Mouse (Mus musculus) liver, postnatal 0 days (tissue): ENCODE measurements around the gene Ttc13. TPM values are rescaled to one million over a fixed set of nuclear protein-coding genes. Genes with fewer than 3 reads are reported as not detected.

Source experiments
- ATAC-seq: fragments of 200-750 bp; cut with Nextera tagmentation; 2 replicates; pipeline ENCODE4 v1.8.0; 2017; ENCODE audit warnings: mild to moderate bottlenecking, moderate library complexity
- DNase-seq: peaks from one replicate; pipeline ENCODE4 v3.0.0-alpha.2; 2016
- H3K27ac ChIP-seq: fragments of 300-500 bp; sonication (generic); 2 replicates; pipeline ENCODE4 v1.5.1; 2014; ENCODE audit warnings: antibody characterized with exemption, moderate library complexity, mild to moderate bottlenecking, low read depth
- H3K27me3 ChIP-seq: fragments of 300-500 bp; sonication (generic); 2 replicates; pipeline ENCODE4 v1.6.1; 2014; ENCODE audit warnings: low read length, control low read depth, mixed read lengths; ENCODE audit not compliant: insufficient read depth
- H3K36me3 ChIP-seq: fragments of 300-500 bp; sonication (generic); replicated peaks from 2 replicates; pipeline ENCODE4 v1.6.1; 2014; ENCODE audit warnings: mild to moderate bottlenecking, control low read depth, low read length, moderate library complexity, mixed read lengths; ENCODE audit not compliant: insufficient read depth
- H3K4me1 ChIP-seq: fragments of 300-500 bp; sonication (generic); 2 replicates; pipeline ENCODE4 v1.6.1; 2014; ENCODE audit warnings: antibody characterized with exemption, mild to moderate bottlenecking, control low read depth; ENCODE audit not compliant: insufficient read depth
- H3K4me2 ChIP-seq: fragments of 300-500 bp; sonication (generic); 2 replicates; pipeline ENCODE4 v1.6.1; 2014; ENCODE audit warnings: low read depth, mild to moderate bottlenecking, low read length, moderate library complexity, mixed read lengths
- H3K4me3 ChIP-seq: fragments of 300-500 bp; sonication (generic); 2 replicates; pipeline ENCODE4 v1.5.1; 2014; ENCODE audit warnings: low read depth, low read length
- H3K9ac ChIP-seq: fragments of 300-500 bp; sonication (generic); replicated peaks from 2 replicates; pipeline ENCODE4 v1.6.1; 2014; ENCODE audit warnings: mild to moderate bottlenecking, moderate library complexity
- H3K9me3 ChIP-seq: fragments of 300-500 bp; sonication (generic); 2 replicates; pipeline ENCODE4 v1.6.1; 2016; ENCODE audit warnings: mild to moderate bottlenecking, control low read depth, low read length, mixed read lengths
- CTCF ChIP-seq: sonication (generic); IDR thresholded peaks from 2 replicates; pipeline ENCODE4 v1.5.1; 2016; ENCODE audit warnings: antibody characterized with exemption, low read depth
- EP300 ChIP-seq: IDR thresholded peaks from 2 replicates; pipeline ENCODE4 v1.6.1; 2016; ENCODE audit warnings: antibody characterized with exemption, low read depth, mild to moderate bottlenecking
- WGBS: fragments of 180-500 bp; shearing (Covaris S2); extraction: QIAGEN DNeasy Blood & Tissue Kit; methylation state at CpG from one replicate; pipeline ENCODE4 v1.1.7; 2014; ENCODE audit not compliant: insufficient replicate concordance; 5-methylcytosine and 5-hydroxymethylcytosine counted together
- polyA plus RNA-seq: library from polyadenylated mRNA; unstranded; fragments of >200 nt; fragmentation: Nextera tagmentation; extraction: Ambion mirVana; gene quantifications from 2 replicates; pipeline ENCODE4 v1.2.1, GENCODE M21; 2015

The Ttc13 gene
- polyA plus RNA-seq, 1 experiment from 2014 or later: 14.0 TPM

- WGBS: 69% methylated on average over 3 of the region's 3 CpGs
- DNase-seq: no peak
These were observed 53.0 kb downstream of the Ttc13 start for GRCm38 (mm10) chr8:124668798-124669197.

GRCm38 (mm10) chr8:124664414-124664813 is 57.4 kb downstream of the Ttc13 start:
- no peak for DNase-seq
- H3K9me3 ChIP-seq: no peaks in the 10 kb centered on the region
- H3K27ac ChIP-seq: no peak overlapping the region
- no peak overlapping the region for H3K4me3 ChIP-seq
- ATAC-seq: no peak
- TF ChIP-seq CTCF (no peak), EP300 (no peak)
- H3K27me3 ChIP-seq: no peaks in the 10 kb centered on the region
- H3K4me1 ChIP-seq: peaks cover 28% of the 10 kb centered on the region
- no peak overlapping the region for H3K9ac ChIP-seq
- no peaks in the 10 kb centered on the region for H3K36me3 ChIP-seq
- 81% methylated on average over 3 of the region's 3 CpGs for WGBS
- H3K4me2 ChIP-seq: no peak overlapping the region

More at GRCm38 (mm10) chr8:124668798-124669197, 53.0 kb downstream of the Ttc13 start:
- no peak overlapping the region for H3K27ac ChIP-seq
- no peak overlapping the region for H3K9ac ChIP-seq
- no peak overlapping the region for H3K4me2 ChIP-seq
- H3K36me3 ChIP-seq: peaks cover 7% of the 10 kb centered on the region; the same call in 1 of the 2 replicates
- H3K4me1 ChIP-seq: no peaks in the 10 kb centered on the region
- no peak for TF ChIP-seq EP300
- no peak for TF ChIP-seq CTCF
- no peaks in the 10 kb centered on the region for H3K9me3 ChIP-seq
- ATAC-seq: no peak
- no peak overlapping the region for H3K4me3 ChIP-seq
- no peaks in the 10 kb centered on the region for H3K27me3 ChIP-seq

GRCm38 (mm10) chr8:124663874-124664230 is 57.9 kb downstream of the Ttc13 start:
- Histone ChIP-seq H3K9me3 (no peaks in the 10 kb centered on the region), H3K27me3 (no peaks in the 10 kb centered on the region), H3K4me2 (peak overlapping the region; percentile 93), H3K36me3 (no peaks in the 10 kb centered on the region), H3K9ac (no peak overlapping the region), H3K4me1 (peaks cover 31% of the 10 kb centered on the region), H3K27ac (peak overlapping the region; percentile 83; the same call in 1 of the 2 replicates), H3K4me3 (no peak overlapping the region)
- no peak for TF ChIP-seq CTCF
- TF ChIP-seq EP300: no peak
- ATAC-seq (no peak), DNase-seq (no peak)
- 63% methylated on average over 4 of the region's 4 CpGs for WGBS

- peak; percentile 90 for ATAC-seq
- peak within 1 kb of the TSS; percentile 93 for H3K4me2 ChIP-seq
- H3K4me1 ChIP-seq: peaks cover 37% of the 10 kb centered on the region
- peak; percentile 93 for DNase-seq
- no peaks in the 10 kb centered on the region for H3K9me3 ChIP-seq
- 3% methylated on average over 53 of the region's 69 CpGs for WGBS
- peak within 1 kb of the TSS; percentile 84 for H3K4me3 ChIP-seq
- TF ChIP-seq EP300 (no peak), CTCF (no peak)
- no peaks in the 10 kb centered on the region for H3K27me3 ChIP-seq
- peak within 1 kb of the TSS; percentile 83 for H3K27ac ChIP-seq
- H3K36me3 ChIP-seq: no peaks in the 10 kb centered on the region
- H3K9ac ChIP-seq: peak within 1 kb of the TSS; percentile 86
These were observed 58.5 kb downstream of the Ttc13 start, which contains the start of gene 2310022B05Rik for GRCm38 (mm10) chr8:124663112-124663873. 2310022B05Rik (minus strand) TSS chr8:124663369.

- Histone ChIP-seq H3K4me3 (peak overlapping the region; percentile 84), H3K4me2 (peak overlapping the region; percentile 93), H3K27ac (peak overlapping the region; percentile 83), H3K36me3 (no peaks in the 10 kb centered on the region), H3K9ac (peak overlapping the region; percentile 86), H3K9me3 (no peaks in the 10 kb centered on the region), H3K4me1 (peaks cover 44% of the 10 kb centered on the region), H3K27me3 (no peaks in the 10 kb centered on the region)
- ATAC-seq (peak; percentile 42), DNase-seq (peak; percentile 28)
- TF ChIP-seq CTCF: no peak
- no peak for TF ChIP-seq EP300
- under 1% methylated on average over 49 of the region's 49 CpGs for WGBS
These were observed 59.2 kb downstream of the Ttc13 start for GRCm38 (mm10) chr8:124662446-124663111.

GRCm38 (mm10) chr8:124661781-124662180 is 60.0 kb downstream of the Ttc13 start:
- H3K4me1 ChIP-seq: peaks cover 50% of the 10 kb centered on the region
- WGBS: 42% methylated on average over 9 of the region's 9 CpGs
- ATAC-seq (no peak), DNase-seq (no peak)
- no peaks in the 10 kb centered on the region for H3K36me3 ChIP-seq
- H3K4me3 ChIP-seq: peak overlapping the region; percentile 84
- H3K9ac ChIP-seq: peak overlapping the region; percentile 86
- H3K9me3 ChIP-seq: no peaks in the 10 kb centered on the region
- peak overlapping the region; percentile 93 for H3K4me2 ChIP-seq
- H3K27ac ChIP-seq: peak overlapping the region; percentile 83
- no peak for TF ChIP-seq CTCF
- TF ChIP-seq EP300: no peak
- no peaks in the 10 kb centered on the region for H3K27me3 ChIP-seq
